Mouse (Mus musculus): Measurements from ENCODE around the gene Gja6. TPM values are rescaled to one million over a fixed set of nuclear protein-coding genes. Genes with fewer than 3 reads are reported as not detected.

Gja6 gene
- polyA plus RNA-seq, 1 experiment, result 5.9 TPM

DNA sequence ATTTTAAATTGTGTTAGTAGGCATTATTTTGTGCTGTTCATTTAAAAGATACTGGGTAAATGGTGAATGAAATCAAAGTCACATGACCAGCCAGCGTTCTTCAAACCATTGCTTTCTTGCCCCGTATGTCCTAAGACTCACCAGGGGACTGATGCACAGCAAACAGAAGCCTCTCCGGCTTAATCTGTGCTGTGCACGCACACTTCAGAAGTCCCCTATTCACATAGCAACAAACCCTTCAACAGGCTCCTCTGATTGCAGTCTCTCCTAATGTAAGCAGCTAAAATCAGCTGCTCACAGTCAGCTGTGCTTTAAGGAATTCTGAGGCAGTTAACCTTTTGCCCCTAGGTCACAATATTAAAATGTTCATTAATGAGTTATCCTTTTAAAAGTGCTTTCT, 41.8 kb downstream of the Gja6 start:
- Histone ChIP-seq H3K4me3 (ENCODE audit: control insufficient read depth, low read depth, low read length) (no peak overlapping the region), H3K27ac (ENCODE audit: control insufficient read depth, insufficient read depth, low read depth, low read length) (no peak overlapping the region), H3K36me3 (ENCODE audit: control insufficient read depth, insufficient read depth, low read length) (no peaks in the 10 kb centered on the region), H3K4me1 (ENCODE audit: control insufficient read depth, insufficient read depth, low read length) (no peaks in the 10 kb centered on the region), H3K27me3 (ENCODE audit: control insufficient read depth, insufficient read depth, low read length) (no peaks in the 10 kb centered on the region)
- TF ChIP-seq CTCF (IDR thresholded peaks at IDR 0.05; ENCODE audit: control insufficient read depth, insufficient read depth, insufficient replicate concordance, low read depth, low read length) (no peak), POLR2A (IDR thresholded peaks at IDR 0.05; ENCODE audit: control insufficient read depth, low read depth, low read length) (no peak)

- no peaks in the 10 kb centered on the region for H3K4me1 ChIP-seq (ENCODE audit: control insufficient read depth, insufficient read depth, low read length)
- TF ChIP-seq CTCF (IDR thresholded peaks at IDR 0.05; ENCODE audit: control insufficient read depth, insufficient read depth, insufficient replicate concordance, low read depth, low read length), result no peak
- TF ChIP-seq POLR2A (IDR thresholded peaks at IDR 0.05; ENCODE audit: control insufficient read depth, low read depth, low read length), result no peak
- no peaks in the 10 kb centered on the region for H3K27me3 ChIP-seq (ENCODE audit: control insufficient read depth, insufficient read depth, low read length)
- H3K36me3 ChIP-seq (ENCODE audit: control insufficient read depth, insufficient read depth, low read length), result no peaks in the 10 kb centered on the region
- H3K4me3 ChIP-seq (ENCODE audit: control insufficient read depth, low read depth, low read length), result no peak overlapping the region
- no peak overlapping the region for H3K27ac ChIP-seq (ENCODE audit: control insufficient read depth, insufficient read depth, low read depth, low read length)
Observed at GRCm38 (mm10) chrX:160863689-160864383, 43.0 kb downstream of the Gja6 start.

Other genes starting within 250 kb of the Gja6 start
- 6.4 and 7.3 TPM in 2 replicates for gene Ppef1, start 171.3 kb downstream of the Gja6 start, polyA plus RNA-seq (2012; rRNA removed)
- 0.02 TPM in 1 of 2 replicates, not detected in the other for gene Rs1, start 139.0 kb downstream of the Gja6 start, polyA plus RNA-seq (2012; rRNA removed)
- gene Cdkl5, start 87.7 kb upstream of the Gja6 start, polyA plus RNA-seq (2012; rRNA removed), result 9.8 and 10.5 TPM in 2 replicates
- 4.5 and 7.1 TPM in 2 replicates for gene Scml2, start 210.1 kb upstream of the Gja6 start, polyA plus RNA-seq (2012; rRNA removed)

All from testis, adult 2 months (tissue).